Mouse (Mus musculus) ES-Bruce4 (cell line): ENCODE results near the gene Cep104.

Source experiments
- EP300 ChIP-seq: IDR thresholded peaks from 2 replicates; pipeline ENCODE4 v1.6.1; 2011; ENCODE audit warnings: low read depth, low read length; ENCODE audit not compliant: insufficient read depth
- POLR2A ChIP-seq: IDR thresholded peaks from one replicate; pipeline ENCODE4 v1.8.1; 2011; ENCODE audit warnings: low read length; ENCODE audit not compliant: insufficient read depth

GRCm38 (mm10) chr4:153967556-153967955, 7.4 kb upstream of the Cep104 start:
- TF ChIP-seq POLR2A: no peak
- TF ChIP-seq EP300: no peak
